Mouse (Mus musculus): ENCODE results near the gene Ankrd6. TPM values are rescaled to one million over a fixed set of nuclear protein-coding genes. Genes with fewer than 3 reads are reported as not detected.
A peak's percentile ranks its signal among the peaks of the same experiment; 100 is the strongest.

Ankrd6 gene
- total RNA-seq, 2 experiments from 2014 or later = 0.33 to 0.42 TPM

- ATAC-seq (ENCODE audit: poor library complexity, severe bottlenecking) = no peak
Measured at GRCm38 (mm10) chr4:32862751-32863446, 87.7 kb downstream of the Ankrd6 start.

DNA sequence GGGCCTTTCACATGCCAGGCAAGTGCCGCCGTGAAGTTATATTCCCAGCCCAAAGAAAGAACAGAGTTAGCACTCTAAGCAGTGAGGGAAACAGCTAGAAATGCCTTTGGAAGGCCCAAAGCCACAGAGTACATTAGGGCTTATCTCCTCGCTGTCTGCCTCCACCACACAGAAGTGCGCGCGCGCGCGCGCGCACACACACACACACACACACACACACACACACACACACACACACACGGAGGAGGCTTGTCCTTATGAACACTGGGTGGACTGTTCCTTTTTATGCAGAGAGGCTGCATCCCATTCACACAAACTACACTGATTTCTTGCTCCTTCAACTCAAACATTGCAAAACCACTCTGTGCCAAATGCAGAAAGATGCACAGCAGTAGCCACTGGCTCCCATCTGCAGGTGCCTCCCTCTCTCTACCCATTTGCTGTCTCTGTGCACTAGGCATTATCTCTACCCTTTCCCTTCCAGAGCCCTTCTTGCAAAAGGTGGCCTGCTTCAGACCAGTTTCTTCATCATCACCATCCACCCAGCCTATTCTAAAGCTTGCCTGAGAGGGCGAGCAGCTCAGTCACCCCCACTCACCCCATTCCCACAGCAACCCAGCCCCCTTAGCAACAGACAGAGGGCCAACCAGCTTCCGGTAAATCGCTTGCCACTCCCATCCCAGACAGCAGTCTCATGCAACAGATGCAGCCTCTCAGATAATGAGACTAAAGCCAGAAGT lies 88.5 kb downstream of the Ankrd6 start:
- ATAC-seq (ENCODE audit: poor library complexity, severe bottlenecking) = peak; percentile 51; the same call in 1 of the 2 replicates

DNA sequence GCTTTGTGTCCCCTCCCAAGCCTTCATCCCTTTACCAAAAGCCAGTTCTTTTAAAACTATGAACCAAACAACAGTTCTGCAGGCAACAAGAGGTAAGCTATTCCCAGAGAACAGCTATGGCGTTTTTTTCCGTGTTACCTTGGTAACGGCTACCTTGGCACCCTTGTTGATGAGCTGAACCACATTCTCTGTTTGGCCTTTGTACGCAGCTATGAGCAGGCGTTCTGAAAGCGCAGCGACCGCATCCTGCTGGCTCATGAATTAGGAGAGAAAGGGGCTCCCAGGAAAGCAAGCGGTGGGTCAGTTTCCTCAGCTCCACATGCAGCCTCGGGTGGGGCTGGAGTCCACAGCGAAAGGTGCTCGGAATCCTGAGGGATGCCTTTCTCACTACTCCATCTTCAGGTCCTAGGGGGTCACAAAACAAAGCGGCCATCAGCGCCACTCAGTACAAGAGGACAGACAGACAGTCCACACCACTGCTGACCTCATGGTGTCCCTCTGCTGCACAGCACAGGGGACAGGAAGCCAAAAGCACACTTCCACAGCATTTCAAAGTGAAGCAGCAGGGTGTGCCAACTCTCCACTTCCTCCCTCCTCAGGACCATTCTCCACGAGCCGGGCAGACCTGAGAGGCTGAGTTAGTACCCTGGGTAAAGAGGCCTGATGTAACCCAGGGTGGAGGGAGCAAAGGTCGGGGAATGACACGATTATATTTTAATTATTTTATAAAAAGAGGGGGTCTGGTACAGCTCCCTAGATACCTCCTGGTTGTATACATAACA lies 90.3 kb downstream of the Ankrd6 start:
- ATAC-seq (ENCODE audit: poor library complexity, severe bottlenecking) = no peak

- no peak for ATAC-seq (ENCODE audit: poor library complexity, severe bottlenecking)
Measured at GRCm38 (mm10) chr4:32855580-32855979, 95.1 kb downstream of the Ankrd6 start.

DNA sequence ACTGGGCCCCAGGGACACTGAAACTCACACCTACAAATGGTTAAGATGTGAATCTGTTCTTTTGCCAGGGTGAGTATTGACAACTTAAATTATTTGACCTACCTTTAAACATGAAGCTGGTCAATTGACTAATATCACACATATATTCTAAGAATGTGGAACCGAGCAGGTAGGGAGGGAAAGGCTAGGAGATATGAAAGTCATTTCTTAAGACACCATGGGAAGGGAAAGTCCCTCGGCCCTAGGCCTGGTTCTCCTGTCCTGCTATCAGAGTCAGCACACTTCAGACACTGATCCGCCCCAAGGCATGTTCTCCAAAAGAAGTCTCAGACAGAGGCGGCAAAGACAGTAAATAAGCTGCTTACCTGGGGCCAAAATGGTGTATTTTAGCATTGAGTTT lies 95.7 kb downstream of the Ankrd6 start:
- ATAC-seq (ENCODE audit: poor library complexity, severe bottlenecking) = no peak

GRCm38 (mm10) chr4:32853609-32854188 lies 96.9 kb downstream of the Ankrd6 start:
- no peak for ATAC-seq (ENCODE audit: poor library complexity, severe bottlenecking)

GRCm38 (mm10) chr4:32852819-32853218 lies 97.8 kb downstream of the Ankrd6 start:
- ATAC-seq (ENCODE audit: poor library complexity, severe bottlenecking) = no peak

GRCm38 (mm10) chr4:32852294-32852693 lies 98.3 kb downstream of the Ankrd6 start:
- no peak for ATAC-seq (ENCODE audit: poor library complexity, severe bottlenecking)

- no peak for ATAC-seq (ENCODE audit: poor library complexity, severe bottlenecking)
Measured at GRCm38 (mm10) chr4:32838401-32838800, 112.2 kb downstream of the Ankrd6 start.

GRCm38 (mm10) chr4:32836071-32836470 lies 114.6 kb downstream of the Ankrd6 start:
- ATAC-seq (ENCODE audit: poor library complexity, severe bottlenecking) = no peak

GRCm38 (mm10) chr4:32834541-32834940 lies 116.1 kb downstream of the Ankrd6 start:
- no peak for ATAC-seq (ENCODE audit: poor library complexity, severe bottlenecking)

- no peak for ATAC-seq (ENCODE audit: poor library complexity, severe bottlenecking)
Measured at GRCm38 (mm10) chr4:32833494-32834282, 117.0 kb downstream of the Ankrd6 start.

DNA sequence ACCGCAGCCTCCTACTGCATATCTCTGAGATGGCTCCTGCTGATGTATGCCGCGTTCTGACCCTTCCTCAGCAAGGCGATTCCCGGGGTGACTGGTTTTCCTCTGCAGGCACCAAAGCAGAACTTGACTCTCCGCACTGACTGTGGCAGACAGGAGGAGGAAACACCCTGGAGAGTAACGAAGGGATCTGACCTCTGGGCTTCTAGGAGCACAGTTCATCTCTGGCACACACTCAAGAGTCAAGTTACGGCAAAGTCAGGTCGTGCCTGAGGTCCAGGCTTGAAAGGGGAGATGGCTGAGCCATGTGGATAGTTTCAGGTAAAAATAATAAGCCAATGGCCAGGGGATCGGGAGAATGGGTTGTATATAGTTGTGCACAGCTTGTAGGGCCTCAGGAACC lies 121.3 kb downstream of the Ankrd6 start:
- no peak for ATAC-seq (ENCODE audit: poor library complexity, severe bottlenecking)

- no peak for ATAC-seq (ENCODE audit: poor library complexity, severe bottlenecking)
Measured at GRCm38 (mm10) chr4:32828385-32829077, 122.1 kb downstream of the Ankrd6 start.

DNA sequence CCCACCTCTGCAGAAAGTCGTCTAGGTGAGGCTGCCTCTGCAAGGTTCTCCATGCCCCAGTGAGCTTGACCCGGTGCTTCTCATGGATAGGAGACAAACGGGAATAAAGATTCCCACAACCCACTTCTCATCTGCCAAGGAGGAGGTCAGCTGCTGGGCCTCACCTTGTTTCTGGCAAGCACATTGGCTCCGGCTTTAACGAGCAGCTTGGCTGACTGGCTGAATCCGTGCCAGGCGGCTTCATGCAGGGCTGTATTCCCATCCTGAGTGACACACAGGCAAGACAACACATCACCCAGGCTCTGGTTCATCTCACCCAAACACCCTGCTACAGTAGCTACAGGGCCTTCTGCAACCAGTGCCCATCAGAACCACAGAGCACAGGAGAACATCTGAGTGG lies 123.7 kb downstream of the Ankrd6 start:
- ATAC-seq (ENCODE audit: poor library complexity, severe bottlenecking) = no peak

- ATAC-seq (ENCODE audit: poor library complexity, severe bottlenecking) = no peak
Measured at GRCm38 (mm10) chr4:32824254-32824653, 126.4 kb downstream of the Ankrd6 start.

- ATAC-seq (ENCODE audit: poor library complexity, severe bottlenecking) = no peak
Measured at GRCm38 (mm10) chr4:32820676-32821075, 130.0 kb downstream of the Ankrd6 start.

DNA sequence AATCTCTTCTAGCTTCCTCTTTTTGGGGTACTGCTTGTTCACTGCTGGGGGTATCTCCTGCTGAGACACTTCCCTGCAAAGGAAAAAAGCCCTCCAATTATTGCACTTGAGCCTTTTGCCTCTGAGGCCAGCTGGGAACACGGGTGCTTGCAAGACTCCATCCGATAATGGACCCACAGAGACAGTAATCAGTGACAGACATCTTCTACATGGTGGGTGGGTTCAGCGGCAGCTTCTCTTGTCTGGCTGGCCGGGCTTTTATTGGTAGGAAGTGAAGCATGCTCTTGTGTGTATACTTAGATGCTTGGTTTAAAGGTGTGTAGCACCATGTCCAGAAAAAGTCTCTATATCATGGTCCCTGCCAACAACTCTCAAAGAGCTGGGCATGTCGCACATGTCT lies 133.2 kb downstream of the Ankrd6 start:
- ATAC-seq (ENCODE audit: poor library complexity, severe bottlenecking) = no peak

GRCm38 (mm10) chr4:32800577-32801170 lies 150.0 kb downstream of the Ankrd6 start:
- ATAC-seq (ENCODE audit: poor library complexity, severe bottlenecking) = 0 out of 2 replicates have a peak, but pooled peaks have one; percentile 11

Measured in megakaryocyte, adult 5-6 weeks (primary cell).